Mouse (Mus musculus) hindbrain, embryonic 15.5 days (tissue): ENCODE data around the gene Cp. TPM values are rescaled to one million over a fixed set of nuclear protein-coding genes. Genes with fewer than 3 reads are reported as not detected.
A peak's percentile ranks its signal among the peaks of the same experiment; 100 is the strongest.
"Not testable (repeated sequence)": the region's sequence is repeated elsewhere in the genome, so short reads cannot be mapped to it uniquely, and the experiment has no call there.

ENCODE experiments used
- ATAC-seq: fragments of 200-750 bp; cut with Nextera tagmentation; 2 replicates; pipeline ENCODE4 v1.8.0; 2017; ENCODE audit warnings: low read depth, moderate number of reproducible peaks, moderate TSS enrichment; ENCODE audit not compliant: low FRiP score
- H3K27ac ChIP-seq: fragments of 300-500 bp; sonication (generic); replicated peaks from 2 replicates; pipeline ENCODE4 v1.5.1; 2015; ENCODE audit warnings: mild to moderate bottlenecking, inconsistent platforms
- H3K27me3 ChIP-seq: fragments of 300-500 bp; sonication (generic); 2 replicates; pipeline ENCODE4 v1.6.1; 2015; ENCODE audit warnings: control low read depth, inconsistent platforms
- H3K36me3 ChIP-seq: fragments of 300-500 bp; sonication (generic); 2 replicates; pipeline ENCODE4 v1.6.1; 2015; ENCODE audit warnings: control low read depth, inconsistent platforms
- H3K4me1 ChIP-seq: fragments of 300-500 bp; sonication (generic); replicated peaks from 2 replicates; pipeline ENCODE4 v1.6.1; 2015; ENCODE audit warnings: control low read depth, inconsistent platforms
- H3K4me2 ChIP-seq: fragments of 300-500 bp; sonication (generic); 2 replicates; pipeline ENCODE4 v1.6.1; 2015; ENCODE audit warnings: moderate library complexity, mild to moderate bottlenecking, inconsistent platforms
- H3K4me3 ChIP-seq: fragments of 300-500 bp; sonication (generic); 2 replicates; pipeline ENCODE4 v1.5.1; 2015; ENCODE audit warnings: mild to moderate bottlenecking, inconsistent platforms
- H3K9ac ChIP-seq: fragments of 300-500 bp; sonication (generic); 2 replicates; pipeline ENCODE4 v1.6.1; 2015; ENCODE audit warnings: inconsistent platforms
- H3K9me3 ChIP-seq: fragments of 300-500 bp; sonication (generic); 2 replicates; pipeline ENCODE4 v1.6.1; 2016; ENCODE audit warnings: control low read depth, inconsistent platforms
- WGBS: fragments of 180-500 bp; shearing (Covaris S2); methylation state at CpG from one replicate; pipeline ENCODE4 v1.1.7; 2015; 5-methylcytosine and 5-hydroxymethylcytosine counted together
- polyA plus RNA-seq: library from polyadenylated mRNA; unstranded; fragments of >200 nt; fragmentation: Nextera tagmentation; extraction: Ambion mirVana; gene quantifications from 2 replicates; pipeline ENCODE4 v1.2.1, GENCODE M21; 2015

Cp gene
- polyA plus RNA-seq, result 11.7 and 13.1 TPM in 2 replicates

GRCm38 (mm10) chr3:19956885-19957284, at the start of gene Cp:
Cp (plus strand) TSS chr3:19957054.
- Histone ChIP-seq H3K4me2 (peak within 1 kb of the TSS; percentile 31), H3K4me1 (peaks cover 9% of the 10 kb centered on the region), H3K9ac (no peak within 1 kb of the TSS), H3K9me3 (no peaks in the 10 kb centered on the region), H3K36me3 (no peaks in the 10 kb centered on the region), H3K27ac (peak within 1 kb of the TSS; percentile 30; the same call in 1 of the 2 replicates), H3K4me3 (no peak within 1 kb of the TSS), H3K27me3 (no peaks in the 10 kb centered on the region)
- WGBS, result 15% methylated on average over 5 of the region's 5 CpGs
- 0 out of 2 replicates have a peak, but pooled peaks have one; percentile 49 for ATAC-seq

- no peak for ATAC-seq
- no peaks in the 10 kb centered on the region for H3K36me3 ChIP-seq
Measured at GRCm38 (mm10) chr3:19948552-19948951, 8.3 kb upstream of the Cp start.

GRCm38 (mm10) chr3:19949401-19949800, 7.5 kb upstream of the Cp start:
- H3K27me3 ChIP-seq, H3K27ac ChIP-seq, H3K4me1 ChIP-seq, ATAC-seq, H3K4me2 ChIP-seq, H3K9me3 ChIP-seq, H3K9ac ChIP-seq, H3K4me3 ChIP-seq, H3K36me3 ChIP-seq: not testable (repeated sequence)
- WGBS, result 87% methylated on average over 1 of the region's 1 CpGs

More at GRCm38 (mm10) chr3:19948552-19948951, 8.3 kb upstream of the Cp start:
- H3K27me3 ChIP-seq, result no peaks in the 10 kb centered on the region
- H3K4me1 ChIP-seq, result no peaks in the 10 kb centered on the region
- H3K4me3 ChIP-seq, result no peak overlapping the region
- H3K9me3 ChIP-seq, result no peaks in the 10 kb centered on the region
- H3K4me2 ChIP-seq, result no peak overlapping the region
- H3K27ac ChIP-seq, result no peak overlapping the region
- H3K9ac ChIP-seq, result no peak overlapping the region

- no peaks in the 10 kb centered on the region for H3K9me3 ChIP-seq
- H3K36me3 ChIP-seq, result no peaks in the 10 kb centered on the region
- H3K9ac ChIP-seq, result no peak overlapping the region
- ATAC-seq, result peak; percentile 33; the same call in 1 of the 2 replicates
- 6% methylated on average over 1 of the region's 1 CpGs for WGBS
- no peak overlapping the region for H3K4me3 ChIP-seq
- H3K27ac ChIP-seq, result no peak overlapping the region
- no peak overlapping the region for H3K4me2 ChIP-seq
- peaks cover 4% of the 10 kb centered on the region; the same call in 1 of the 2 replicates for H3K4me1 ChIP-seq
- H3K27me3 ChIP-seq, result no peaks in the 10 kb centered on the region
Measured at GRCm38 (mm10) chr3:19953425-19953824, 3.4 kb upstream of the Cp start.

GRCm38 (mm10) chr3:19953865-19954264, 3.0 kb upstream of the Cp start:
- H3K9ac ChIP-seq, result no peak overlapping the region
- no peaks in the 10 kb centered on the region for H3K36me3 ChIP-seq
- no peak overlapping the region for H3K27ac ChIP-seq
- H3K4me2 ChIP-seq, result no peak overlapping the region
- no peak overlapping the region for H3K4me3 ChIP-seq
- no peaks in the 10 kb centered on the region for H3K9me3 ChIP-seq
- no peaks in the 10 kb centered on the region for H3K27me3 ChIP-seq
- ATAC-seq, result peak; percentile 88
- peaks cover 4% of the 10 kb centered on the region; the same call in 1 of the 2 replicates for H3K4me1 ChIP-seq
- 5% methylated on average over 3 of the region's 3 CpGs for WGBS

GRCm38 (mm10) chr3:19958031-19958430, 1.2 kb downstream of the Cp start:
- Histone ChIP-seq H3K9me3 (no peaks in the 10 kb centered on the region), H3K4me3 (no peak overlapping the region), H3K27me3 (no peaks in the 10 kb centered on the region), H3K27ac (no peak overlapping the region), H3K4me2 (peak overlapping the region; percentile 13; the same call in 1 of the 2 replicates), H3K9ac (no peak overlapping the region), H3K4me1 (peaks cover 9% of the 10 kb centered on the region), H3K36me3 (no peaks in the 10 kb centered on the region)
- no peak for ATAC-seq

- H3K4me2 ChIP-seq, result no peak overlapping the region
- H3K36me3 ChIP-seq, result no peaks in the 10 kb centered on the region
- WGBS, result 73% methylated on average over 1 of the region's 1 CpGs
Measured at GRCm38 (mm10) chr3:19958983-19959382, 2.1 kb downstream of the Cp start.

GRCm38 (mm10) chr3:19960570-19961114, 3.8 kb downstream of the Cp start:
- no peak for ATAC-seq
- H3K4me2 ChIP-seq, result no peak overlapping the region

More at GRCm38 (mm10) chr3:19958983-19959382, 2.1 kb downstream of the Cp start:
- no peaks in the 10 kb centered on the region for H3K9me3 ChIP-seq
- H3K4me3 ChIP-seq, result no peak overlapping the region
- no peak overlapping the region for H3K27ac ChIP-seq
- no peaks in the 10 kb centered on the region for H3K27me3 ChIP-seq
- no peak overlapping the region for H3K9ac ChIP-seq
- H3K4me1 ChIP-seq, result peaks cover 9% of the 10 kb centered on the region
- no peak for ATAC-seq

GRCm38 (mm10) chr3:19961341-19961740, 4.5 kb downstream of the Cp start:
- no peak for ATAC-seq
- no peak overlapping the region for H3K4me3 ChIP-seq
- WGBS, result 86% methylated on average over 2 of the region's 2 CpGs
- H3K27me3 ChIP-seq, result no peaks in the 10 kb centered on the region
- no peak overlapping the region for H3K9ac ChIP-seq
- peaks cover 5% of the 10 kb centered on the region; the same call in 1 of the 2 replicates for H3K4me1 ChIP-seq
- H3K27ac ChIP-seq, result no peak overlapping the region
- no peaks in the 10 kb centered on the region for H3K36me3 ChIP-seq
- no peak overlapping the region for H3K4me2 ChIP-seq
- H3K9me3 ChIP-seq, result no peaks in the 10 kb centered on the region

More at GRCm38 (mm10) chr3:19960570-19961114, 3.8 kb downstream of the Cp start:
- Histone ChIP-seq H3K4me3 (no peak overlapping the region), H3K27me3 (no peaks in the 10 kb centered on the region), H3K36me3 (no peaks in the 10 kb centered on the region), H3K27ac (no peak overlapping the region), H3K9ac (no peak overlapping the region), H3K4me1 (peaks cover 5% of the 10 kb centered on the region; the same call in 1 of the 2 replicates), H3K9me3 (no peaks in the 10 kb centered on the region)
- 71% methylated on average over 3 of the region's 3 CpGs for WGBS

GRCm38 (mm10) chr3:19962769-19963513, 6.1 kb downstream of the Cp start:
- Histone ChIP-seq H3K4me1 (peaks cover 5% of the 10 kb centered on the region; the same call in 1 of the 2 replicates), H3K27ac (no peak overlapping the region), H3K36me3 (no peaks in the 10 kb centered on the region), H3K9me3 (no peaks in the 10 kb centered on the region), H3K27me3 (no peaks in the 10 kb centered on the region), H3K9ac (no peak overlapping the region), H3K4me3 (no peak overlapping the region), H3K4me2 (no peak overlapping the region)
- ATAC-seq, result no peak
- 91% methylated on average over 3 of the region's 3 CpGs for WGBS

GRCm38 (mm10) chr3:19964625-19965188, 7.9 kb downstream of the Cp start:
- no peaks in the 10 kb centered on the region for H3K36me3 ChIP-seq
- H3K4me1 ChIP-seq, result peaks cover 5% of the 10 kb centered on the region; the same call in 1 of the 2 replicates
- H3K27ac ChIP-seq, result no peak overlapping the region
- H3K4me2 ChIP-seq, result no peak overlapping the region
- no peak for ATAC-seq
- WGBS, result 80% methylated on average over 2 of the region's 2 CpGs
- H3K4me3 ChIP-seq, result no peak overlapping the region
- no peaks in the 10 kb centered on the region for H3K9me3 ChIP-seq
- no peak overlapping the region for H3K9ac ChIP-seq
- no peaks in the 10 kb centered on the region for H3K27me3 ChIP-seq

- Histone ChIP-seq H3K4me3 (no peak overlapping the region), H3K27me3 (no peaks in the 10 kb centered on the region), H3K9ac (no peak overlapping the region), H3K27ac (no peak overlapping the region), H3K36me3 (no peaks in the 10 kb centered on the region), H3K4me2 (no peak overlapping the region), H3K9me3 (no peaks in the 10 kb centered on the region), H3K4me1 (peaks cover 3% of the 10 kb centered on the region; the same call in 1 of the 2 replicates)
- WGBS, result 94% methylated on average over 5 of the region's 5 CpGs
- no peak for ATAC-seq
Measured at GRCm38 (mm10) chr3:19965239-19965638, 8.4 kb downstream of the Cp start.
